Mouse (Mus musculus): Measurements from ENCODE around the gene Fbrsl1.

Fbrsl1 gene

DNA sequence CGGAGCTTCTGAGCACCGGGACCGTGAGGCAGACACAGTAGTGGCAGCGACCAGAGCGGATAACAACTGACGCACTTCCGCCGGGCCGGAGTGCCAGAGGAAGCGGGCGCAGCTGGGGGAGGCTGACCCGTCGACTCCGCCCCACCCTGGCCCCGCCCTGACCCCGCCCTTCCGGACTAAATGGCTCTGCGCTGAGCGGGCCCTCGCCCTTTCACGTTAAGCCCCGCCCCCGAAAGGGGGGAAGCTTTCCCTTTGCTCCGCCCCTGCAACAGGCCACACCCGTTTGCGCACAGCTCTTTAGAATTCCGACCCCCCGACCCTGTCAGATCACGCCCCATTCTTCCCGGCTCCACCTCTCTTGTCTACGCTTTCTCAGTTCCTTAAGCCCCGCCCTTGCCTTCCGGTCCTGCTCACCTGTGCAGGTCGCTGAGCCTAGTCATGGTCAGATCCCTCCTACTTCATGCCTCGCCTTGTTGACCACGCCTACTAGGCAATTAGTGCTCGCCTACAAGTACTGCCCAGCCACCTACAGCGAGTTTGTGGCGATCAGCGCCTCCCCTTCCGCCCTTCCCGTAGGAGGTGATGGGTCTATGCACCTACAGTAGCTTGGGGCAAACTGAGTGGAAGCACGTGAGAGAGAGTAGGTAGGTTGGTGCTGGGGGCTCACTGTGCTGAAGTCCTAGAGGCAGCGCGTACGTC lies at the start of gene Fbrsl1:
Gene Fbrsl1, minus strand, starts transcription at position 68 of the 699 bp plus-strand sequence.
- WGBS = under 1% methylated on average over 46 of the region's 46 CpGs

GRCm38 (mm10) chr5:110498071-110498470 lies 49.8 kb upstream of the Fbrsl1 start:
- WGBS = 91% methylated on average over 10 of the region's 10 CpGs

DNA sequence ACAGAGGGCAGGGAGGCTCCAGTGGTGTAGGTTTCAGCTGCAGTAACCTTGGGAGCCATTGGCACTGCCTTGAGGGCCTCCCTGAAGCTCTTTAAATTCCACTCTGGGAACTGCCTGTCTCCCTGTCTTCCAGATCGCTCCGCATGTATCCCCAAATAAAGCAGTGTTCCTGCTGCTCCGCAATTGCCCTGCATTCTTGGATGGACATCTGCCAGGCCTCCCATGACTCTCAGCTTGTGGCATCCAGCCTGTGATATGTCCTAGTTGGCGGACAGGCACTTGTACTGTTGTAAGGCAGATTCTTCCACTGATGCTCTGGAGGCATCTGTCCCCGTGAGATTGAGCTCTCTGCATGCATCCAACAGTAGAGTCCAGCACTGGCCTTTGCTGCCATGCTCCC lies 49.3 kb upstream of the Fbrsl1 start:
- WGBS = 64% methylated on average over 5 of the region's 5 CpGs

- WGBS = 94% methylated on average over 6 of the region's 6 CpGs
Measured at GRCm38 (mm10) chr5:110495051-110495450, 46.7 kb upstream of the Fbrsl1 start.

GRCm38 (mm10) chr5:110494396-110494795 lies 46.1 kb upstream of the Fbrsl1 start:
- 62% methylated on average over 4 of the region's 4 CpGs for WGBS

GRCm38 (mm10) chr5:110493785-110494184 lies 45.5 kb upstream of the Fbrsl1 start:
- 6% methylated on average over 4 of the region's 4 CpGs for WGBS

DNA sequence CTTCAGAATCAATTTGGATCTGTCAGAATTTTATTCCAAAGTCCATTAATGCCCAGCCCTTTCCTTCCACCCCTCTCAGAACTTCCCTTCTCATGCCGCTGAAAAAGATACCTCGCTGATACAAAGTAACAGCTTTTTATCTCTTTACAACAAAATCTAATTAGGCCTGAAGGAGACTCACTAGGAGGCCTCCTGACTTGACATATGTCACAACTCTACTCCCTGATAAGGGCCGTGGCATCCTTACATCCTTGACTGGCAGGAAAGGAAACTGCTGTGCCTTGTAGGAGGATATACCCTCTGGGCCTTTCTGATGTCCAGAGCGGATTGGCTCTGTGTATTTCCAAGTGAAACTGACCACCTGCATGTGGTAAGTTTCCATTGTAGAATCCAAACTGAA lies 41.3 kb upstream of the Fbrsl1 start:
- 76% methylated on average over 4 of the region's 4 CpGs for WGBS

DNA sequence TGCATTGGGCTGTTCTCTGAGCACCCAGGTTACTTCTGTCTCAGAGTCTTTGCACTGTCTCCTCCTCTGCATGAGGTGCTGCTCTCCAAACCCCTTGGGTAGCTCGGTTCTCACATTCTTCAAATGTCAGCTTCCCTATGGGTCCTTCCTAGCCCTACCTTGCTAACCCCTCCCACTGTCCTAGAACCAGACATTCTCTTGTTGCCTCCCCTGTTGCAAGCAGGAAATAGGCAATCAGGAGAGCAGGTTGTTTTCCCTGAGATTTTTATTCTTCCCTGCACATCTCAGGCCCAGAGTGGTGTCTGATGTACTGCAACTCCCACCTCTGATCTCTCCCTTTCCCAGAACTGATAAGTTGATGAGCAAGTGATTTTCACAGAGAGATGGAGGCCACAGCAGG lies 39.6 kb upstream of the Fbrsl1 start:
- WGBS = 68% methylated on average over 1 of the region's 1 CpGs

GRCm38 (mm10) chr5:110486674-110487334 lies 38.5 kb upstream of the Fbrsl1 start:
- 56% methylated on average over 5 of the region's 5 CpGs for WGBS

GRCm38 (mm10) chr5:110484711-110485110 lies 36.4 kb upstream of the Fbrsl1 start:
- 89% methylated on average over 3 of the region's 3 CpGs for WGBS

GRCm38 (mm10) chr5:110479228-110479627 lies 30.9 kb upstream of the Fbrsl1 start:
- 88% methylated on average over 8 of the region's 8 CpGs for WGBS

DNA sequence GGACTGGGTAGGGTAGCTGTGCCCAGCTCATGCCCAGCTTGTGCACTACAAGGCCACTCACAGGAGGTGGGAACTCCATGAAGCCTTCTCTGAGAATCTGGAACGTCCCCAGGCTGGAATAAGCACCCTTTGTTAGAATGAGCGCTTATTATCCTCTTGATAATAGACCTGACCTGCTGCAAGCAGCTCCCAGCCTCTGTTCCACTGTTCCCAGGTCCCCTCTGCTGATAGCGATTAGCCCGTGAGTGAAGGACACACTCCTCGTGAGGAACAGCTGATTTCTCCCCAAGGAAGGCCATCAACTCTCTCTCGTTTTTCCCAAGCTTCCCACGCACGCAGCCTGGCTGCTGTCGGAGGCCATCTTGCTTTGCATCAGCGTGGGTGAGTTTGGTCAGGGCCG lies 25.9 kb upstream of the Fbrsl1 start:
- WGBS = 85% methylated on average over 11 of the region's 11 CpGs

- WGBS = 68% methylated on average over 1 of the region's 1 CpGs
Measured at GRCm38 (mm10) chr5:110472834-110473233, 24.5 kb upstream of the Fbrsl1 start.

- whole genome bisulfite sequencing = 65% methylated on average over 5 of the region's 5 CpGs
Measured at GRCm38 (mm10) chr5:110471981-110472476, 23.7 kb upstream of the Fbrsl1 start.

DNA sequence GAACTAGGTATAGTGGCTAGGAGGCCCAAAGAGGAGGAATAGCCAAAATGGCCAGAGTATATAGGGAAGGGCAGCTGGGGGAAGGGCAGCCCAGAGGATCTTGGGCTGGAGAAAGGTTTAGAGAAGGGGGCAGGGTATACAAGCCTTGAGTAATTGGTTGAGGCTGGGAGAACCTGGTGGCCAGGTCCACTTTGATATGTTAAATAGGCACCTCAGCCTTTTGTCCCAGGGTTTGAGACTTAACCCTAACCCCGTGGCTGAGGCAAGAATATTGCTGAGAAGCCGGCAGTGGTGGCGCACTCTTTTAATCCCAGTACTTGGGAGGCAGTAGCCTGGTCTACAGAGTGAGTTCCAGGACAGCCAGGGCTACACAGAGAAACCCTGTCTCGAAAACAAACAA lies 23.0 kb upstream of the Fbrsl1 start:
- WGBS = 73% methylated on average over 4 of the region's 4 CpGs

DNA sequence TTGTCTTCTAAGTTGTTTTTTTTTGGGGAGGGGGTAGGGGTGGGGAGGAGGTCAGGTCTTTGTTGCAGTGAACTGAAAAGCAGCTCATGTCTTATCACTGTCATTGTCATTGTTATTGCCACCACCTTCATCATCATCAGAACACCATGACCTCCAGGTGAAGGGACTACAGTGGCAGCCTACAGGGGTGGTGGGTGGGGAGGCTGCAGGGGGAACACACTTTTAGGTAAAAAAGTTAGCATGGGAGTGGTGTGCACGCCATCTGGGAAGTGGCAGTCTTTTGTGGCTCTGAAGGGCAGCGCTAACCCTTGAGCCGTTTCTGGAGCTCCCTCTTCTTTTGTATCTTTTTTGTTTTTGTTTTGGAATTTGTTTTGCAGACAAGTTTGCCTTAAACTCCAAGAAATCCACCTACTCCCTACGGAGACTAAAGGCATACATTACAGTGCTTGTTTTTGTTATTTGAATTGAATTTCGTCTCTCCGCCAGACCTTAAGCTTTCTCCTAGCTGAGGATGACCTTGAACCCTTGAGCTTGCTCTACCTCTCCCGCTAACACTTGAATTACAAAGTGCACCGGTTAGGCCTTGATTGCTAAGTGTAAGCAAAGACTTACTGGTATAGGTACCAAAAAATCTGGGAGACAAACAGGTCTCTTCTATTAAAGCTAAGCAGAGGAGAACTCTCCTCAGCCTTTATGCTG lies 21.1 kb upstream of the Fbrsl1 start:
- 84% methylated on average over 8 of the region's 8 CpGs for whole genome bisulfite sequencing

DNA sequence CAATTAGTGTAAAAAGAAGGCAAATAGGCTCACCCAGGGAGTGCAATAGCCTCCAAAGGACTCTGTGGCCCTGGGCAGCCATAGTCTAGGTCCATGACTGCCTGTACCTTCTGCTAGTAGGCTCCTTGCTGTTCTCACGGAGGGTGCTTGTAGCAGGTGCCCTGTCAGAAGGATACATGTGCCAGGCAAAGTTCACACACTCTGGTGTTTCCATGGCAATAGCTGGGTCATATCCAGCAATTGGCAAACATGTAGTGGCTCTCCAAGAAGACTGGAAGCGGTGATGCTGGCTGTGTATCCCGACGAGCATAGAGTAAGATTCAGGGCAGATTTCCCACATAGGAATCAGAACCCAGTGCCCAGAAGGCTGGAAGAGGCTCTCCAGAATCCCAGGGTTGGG lies 20.0 kb upstream of the Fbrsl1 start:
- WGBS = 50% methylated on average over 4 of the region's 4 CpGs

DNA sequence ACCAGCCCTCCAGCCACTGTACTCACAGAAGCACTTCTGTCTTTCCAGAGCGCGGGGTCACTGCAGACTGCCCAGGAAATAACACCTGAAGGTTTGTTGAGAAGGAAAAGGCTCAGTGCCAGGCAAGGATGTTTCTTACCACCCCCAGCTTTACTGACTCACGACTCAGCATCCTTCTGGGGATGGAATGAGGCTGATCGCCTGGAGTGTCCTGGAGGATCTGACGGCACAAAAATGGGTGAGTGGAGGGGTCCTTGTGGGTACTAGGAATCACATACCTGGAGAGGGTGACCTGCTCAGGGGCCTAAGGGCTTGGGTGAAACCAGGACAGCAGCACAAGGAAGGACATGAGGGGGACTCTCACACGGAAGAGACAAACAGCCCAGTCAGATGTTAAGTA lies 19.4 kb upstream of the Fbrsl1 start:
- WGBS = 50% methylated on average over 6 of the region's 6 CpGs

DNA sequence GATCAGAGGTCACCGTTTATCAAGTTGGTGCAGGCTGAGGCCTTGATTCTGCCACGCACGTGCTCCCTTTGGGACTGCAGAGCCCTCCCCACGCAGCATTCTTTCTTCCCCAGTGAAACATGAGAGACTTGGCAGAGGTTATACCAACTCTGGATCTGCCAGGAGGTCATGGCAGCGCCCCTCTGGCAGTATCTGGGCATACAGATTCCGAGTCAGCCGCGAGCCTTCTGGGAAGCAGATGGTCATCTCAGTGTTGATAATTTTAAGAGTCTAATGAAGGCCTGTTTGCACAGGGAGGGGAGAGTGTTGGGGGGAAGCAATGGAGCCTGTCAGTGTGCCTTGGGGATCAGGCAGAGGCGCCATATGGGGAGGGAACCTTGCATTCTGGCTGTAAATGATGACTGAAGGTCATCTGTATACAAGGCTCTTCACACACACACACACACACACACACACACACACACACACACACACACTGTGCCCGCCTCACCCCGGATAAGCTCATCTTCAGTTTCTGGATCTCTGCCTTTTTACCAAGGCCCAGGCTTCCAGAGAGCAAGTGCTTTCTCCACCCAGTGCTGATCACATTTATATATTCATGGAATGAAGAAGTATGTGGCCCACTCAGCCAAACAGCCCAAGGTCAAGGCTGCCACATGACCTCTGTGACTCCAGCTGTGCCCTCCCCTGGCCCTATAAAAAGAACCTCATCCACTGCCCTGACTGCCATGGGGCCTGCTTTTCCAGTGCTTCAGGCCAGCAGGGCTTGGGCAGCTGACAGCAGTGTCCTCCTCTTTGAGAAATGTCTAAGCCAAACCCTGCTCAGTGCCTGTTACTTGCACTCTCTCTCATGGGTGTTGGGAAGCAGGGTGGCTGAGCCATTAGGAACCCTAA lies 18.5 kb upstream of the Fbrsl1 start:
- 69% methylated on average over 11 of the region's 11 CpGs for WGBS

- 95% methylated on average over 2 of the region's 2 CpGs for WGBS
Measured at GRCm38 (mm10) chr5:110462646-110463045, 14.3 kb upstream of the Fbrsl1 start.

- whole genome bisulfite sequencing = 18% methylated on average over 3 of the region's 3 CpGs
Measured at GRCm38 (mm10) chr5:110458936-110459335, 10.6 kb upstream of the Fbrsl1 start.

DNA sequence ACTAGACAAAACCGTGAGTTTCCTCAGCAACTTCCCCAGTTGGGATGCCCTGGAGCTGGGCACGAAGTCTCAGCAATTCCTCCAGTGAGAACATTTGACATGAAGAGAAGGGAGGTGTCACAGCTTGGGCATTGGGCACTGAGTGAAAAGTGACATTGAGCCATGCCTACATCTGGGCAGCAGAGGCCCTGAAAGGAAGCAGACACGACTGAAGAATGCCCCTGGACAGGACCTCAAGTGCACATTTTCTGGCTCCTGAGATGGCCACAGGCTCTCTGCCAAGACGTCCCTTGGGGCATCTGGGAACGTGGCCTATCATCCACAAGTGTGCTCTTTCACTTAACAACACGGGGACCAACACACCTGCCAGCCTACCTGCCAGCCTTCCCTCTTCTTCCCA lies 991 bp upstream of the Fbrsl1 start:
- WGBS = 32% methylated on average over 6 of the region's 6 CpGs
